Mouse (Mus musculus) midbrain, embryonic 16.5 days (tissue): ENCODE measurements at regions not wholly inside any gene's neighbourhood (a gene's known extent, or its start where the extent isn't known, plus 50 kb on each side); places are given as distances from the start of the nearest gene placed in this dataset.

Source experiments
- ATAC-seq: fragments of 200-750 bp; cut with Nextera tagmentation; 2 replicates; pipeline ENCODE4 v1.8.0; 2017; ENCODE audit warnings: moderate TSS enrichment
- H3K27ac ChIP-seq: fragments of 300-500 bp; sonication (generic); 2 replicates; pipeline ENCODE4 v1.5.1; 2014; ENCODE audit warnings: mild to moderate bottlenecking, low read length, mixed read lengths
- H3K27me3 ChIP-seq: fragments of 300-500 bp; sonication (generic); 2 replicates; pipeline ENCODE4 v1.6.1; 2014; ENCODE audit warnings: low read depth, low read length, mixed read lengths; ENCODE audit not compliant: control insufficient read depth, insufficient read depth
- H3K36me3 ChIP-seq: fragments of 300-500 bp; sonication (generic); 2 replicates; pipeline ENCODE4 v1.6.1; 2014; ENCODE audit warnings: mild to moderate bottlenecking, low read length, moderate library complexity, mixed read lengths; ENCODE audit not compliant: control insufficient read depth, insufficient read depth
- H3K4me1 ChIP-seq: fragments of 300-500 bp; sonication (generic); 2 replicates; pipeline ENCODE4 v1.6.1; 2014; ENCODE audit warnings: mild to moderate bottlenecking, low read length, mixed read lengths; ENCODE audit not compliant: control insufficient read depth, insufficient read depth
- H3K4me2 ChIP-seq: fragments of 300-500 bp; sonication (generic); 2 replicates; pipeline ENCODE4 v1.6.1; 2014; ENCODE audit warnings: mild to moderate bottlenecking, low read length, mixed read lengths
- H3K4me3 ChIP-seq: fragments of 300-500 bp; sonication (generic); 2 replicates; pipeline ENCODE4 v1.5.1; 2014; ENCODE audit warnings: low read depth, mild to moderate bottlenecking, low read length, moderate library complexity, mixed read lengths
- H3K9ac ChIP-seq: fragments of 300-500 bp; sonication (generic); 2 replicates; pipeline ENCODE4 v1.6.1; 2014; ENCODE audit warnings: low read depth, low read length, mixed read lengths
- H3K9me3 ChIP-seq: fragments of 300-500 bp; sonication (generic); replicated peaks from 2 replicates; pipeline ENCODE4 v1.6.1; 2014; ENCODE audit warnings: mild to moderate bottlenecking, low read length, mixed read lengths; ENCODE audit not compliant: control insufficient read depth, poor library complexity, severe bottlenecking
- WGBS: fragments of 180-500 bp; shearing (Covaris S2); extraction: QIAGEN DNeasy Blood & Tissue Kit; methylation state at CpG from one replicate; pipeline ENCODE4 v1.1.7; 2014; 5-methylcytosine and 5-hydroxymethylcytosine counted together

GRCm38 (mm10) chr2:128235127-128235526 is 109.3 kb downstream of the Bcl2l11 start:
- Histone ChIP-seq H3K36me3 (no peaks in the 10 kb centered on the region), H3K4me1 (peaks cover 3% of the 10 kb centered on the region; the same call in 1 of the 2 replicates), H3K9me3 (no peaks in the 10 kb centered on the region), H3K4me2 (no peak overlapping the region), H3K4me3 (no peak overlapping the region), H3K27ac (no peak overlapping the region), H3K27me3 (no peaks in the 10 kb centered on the region), H3K9ac (no peak overlapping the region)
- WGBS, result 56% methylated on average over 8 of the region's 8 CpGs
- no peak for ATAC-seq

DNA sequence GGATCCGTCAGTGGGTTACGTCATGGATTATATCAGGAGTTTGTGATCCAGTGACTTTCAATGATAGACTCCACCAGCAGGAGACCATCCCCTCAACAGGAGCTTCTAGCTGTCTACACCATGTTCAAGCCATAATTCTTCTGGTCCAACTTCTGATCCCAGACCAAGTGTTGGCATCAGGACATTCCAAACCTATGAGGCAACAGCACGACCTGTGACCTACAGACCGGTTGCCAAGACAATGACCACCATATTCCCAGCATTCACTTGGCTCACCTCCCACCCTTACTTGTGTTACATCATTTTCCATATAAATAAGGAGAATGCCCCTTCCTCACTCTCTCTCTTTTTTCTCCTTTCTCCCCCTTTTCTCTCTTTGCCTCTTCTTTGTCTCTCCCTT is 113.6 kb downstream of the Bcl2l11 start:
- no peak for ATAC-seq
- WGBS, result 96% methylated on average over 4 of the region's 4 CpGs
- no peaks in the 10 kb centered on the region for H3K36me3 ChIP-seq

DNA sequence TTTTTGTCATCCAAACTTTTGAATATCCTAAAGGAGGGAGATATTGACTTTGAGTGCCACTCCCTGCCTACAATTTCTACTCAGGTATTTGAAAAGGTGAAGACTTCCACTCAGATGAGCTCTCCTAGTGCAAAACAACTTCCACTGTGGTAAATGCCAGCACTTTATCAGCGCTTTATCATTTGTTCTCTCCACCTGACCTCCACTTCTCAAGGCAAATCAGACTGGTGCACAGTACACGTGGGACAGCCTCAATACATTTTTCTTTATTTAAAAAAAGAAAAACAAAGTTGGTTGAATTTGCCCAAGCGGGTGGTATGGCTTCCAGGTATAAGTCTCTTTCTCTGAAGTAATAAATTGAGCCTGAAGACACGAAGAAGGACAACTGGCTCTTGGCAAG is 114.2 kb downstream of the Bcl2l11 start:
- ATAC-seq, result no peak
- no peaks in the 10 kb centered on the region for H3K36me3 ChIP-seq
- H3K4me2 ChIP-seq, result no peak overlapping the region

More for the DNA sequence above, 113.6 kb downstream of the Bcl2l11 start:
- H3K4me3 ChIP-seq, result no peak overlapping the region
- no peak overlapping the region for H3K4me2 ChIP-seq
- H3K9ac ChIP-seq, result no peak overlapping the region
- H3K27me3 ChIP-seq, result no peaks in the 10 kb centered on the region
- H3K4me1 ChIP-seq, result peaks cover 5% of the 10 kb centered on the region; the same call in 1 of the 2 replicates
- no peaks in the 10 kb centered on the region for H3K9me3 ChIP-seq
- H3K27ac ChIP-seq, result no peak overlapping the region

GRCm38 (mm10) chr2:128240536-128241279 is 114.9 kb downstream of the Bcl2l11 start:
- H3K9me3 ChIP-seq, result no peaks in the 10 kb centered on the region

More for the DNA sequence above, 114.2 kb downstream of the Bcl2l11 start:
- WGBS, result 69% methylated on average over 4 of the region's 4 CpGs
- no peak overlapping the region for H3K27ac ChIP-seq
- peaks cover 5% of the 10 kb centered on the region; the same call in 1 of the 2 replicates for H3K4me1 ChIP-seq
- H3K9ac ChIP-seq, result no peak overlapping the region
- H3K27me3 ChIP-seq, result no peaks in the 10 kb centered on the region
- no peak overlapping the region for H3K4me3 ChIP-seq
- H3K9me3 ChIP-seq, result no peaks in the 10 kb centered on the region

GRCm38 (mm10) chr2:128241280-128241665 is 115.4 kb downstream of the Bcl2l11 start:
- H3K27me3 ChIP-seq, result no peaks in the 10 kb centered on the region
- H3K27ac ChIP-seq, result no peak overlapping the region
- WGBS, result 2% methylated on average over 3 of the region's 3 CpGs
- no peak for ATAC-seq
- no peak overlapping the region for H3K4me3 ChIP-seq
- H3K9me3 ChIP-seq, result no peaks in the 10 kb centered on the region
- no peak overlapping the region for H3K9ac ChIP-seq
- H3K4me2 ChIP-seq, result no peak overlapping the region
- H3K4me1 ChIP-seq, result peaks cover 2% of the 10 kb centered on the region; the same call in 1 of the 2 replicates
- no peaks in the 10 kb centered on the region for H3K36me3 ChIP-seq

More at GRCm38 (mm10) chr2:128240536-128241279, 114.9 kb downstream of the Bcl2l11 start:
- Histone ChIP-seq H3K9ac (no peak overlapping the region), H3K36me3 (no peaks in the 10 kb centered on the region), H3K27me3 (no peaks in the 10 kb centered on the region), H3K27ac (no peak overlapping the region), H3K4me2 (no peak overlapping the region), H3K4me1 (peaks cover 2% of the 10 kb centered on the region; the same call in 1 of the 2 replicates), H3K4me3 (no peak overlapping the region)
- 33% methylated on average over 9 of the region's 9 CpGs for WGBS
- no peak for ATAC-seq

DNA sequence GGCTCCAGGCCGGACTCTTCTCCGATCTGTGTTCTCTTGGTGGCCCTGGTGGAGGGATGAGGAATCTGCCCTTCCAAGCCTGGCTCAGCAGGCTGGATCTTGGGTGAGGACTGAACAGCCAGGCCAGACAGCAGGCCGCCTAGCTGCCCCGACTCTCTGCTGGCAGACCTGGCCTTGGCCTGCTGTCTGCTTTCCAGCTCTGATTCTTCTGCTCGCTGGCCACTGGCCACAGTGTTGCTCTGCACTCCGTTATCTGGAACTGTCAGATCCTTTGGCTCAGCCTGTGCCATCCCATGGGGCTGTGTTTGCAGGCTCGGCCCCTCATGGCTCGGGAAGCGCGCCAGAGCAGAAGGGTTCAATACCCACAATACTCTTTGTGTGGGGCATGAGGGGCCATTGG is 119.7 kb downstream of the Bcl2l11 start:
- H3K4me2 ChIP-seq, result no peak overlapping the region
- peaks cover 2% of the 10 kb centered on the region; the same call in 1 of the 2 replicates for H3K4me1 ChIP-seq
- no peak overlapping the region for H3K9ac ChIP-seq
- H3K9me3 ChIP-seq, result peaks cover 5% of the 10 kb centered on the region; the same call in 1 of the 2 replicates
- 66% methylated on average over 10 of the region's 10 CpGs for WGBS
- H3K27ac ChIP-seq, result no peak overlapping the region
- H3K27me3 ChIP-seq, result no peaks in the 10 kb centered on the region; the same call in 1 of the 2 replicates
- ATAC-seq, result peak; percentile 90
- no peaks in the 10 kb centered on the region for H3K36me3 ChIP-seq
- no peak overlapping the region for H3K4me3 ChIP-seq

DNA sequence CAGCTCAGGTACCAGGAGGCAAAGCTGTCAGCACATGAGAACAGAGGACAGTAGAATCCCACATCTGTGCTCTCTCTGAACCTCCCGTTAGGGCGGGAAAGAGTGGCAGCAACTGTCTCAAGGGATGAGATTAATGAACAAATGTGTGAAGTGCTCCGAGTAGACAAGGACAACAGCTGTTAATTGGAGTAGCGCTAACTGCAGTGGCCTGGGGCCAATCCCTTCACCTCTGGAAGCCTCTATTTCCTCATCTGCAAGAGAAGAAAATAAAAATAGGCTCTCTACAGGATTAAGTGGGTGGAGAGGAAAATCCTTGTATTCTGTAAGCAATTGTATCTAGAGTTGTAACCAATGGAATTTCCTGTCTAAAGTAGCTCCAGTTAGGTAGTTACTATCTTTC is 122.1 kb downstream of the Bcl2l11 start:
- 43% methylated on average over 4 of the region's 4 CpGs for WGBS
- ATAC-seq, result no peak
- no peak overlapping the region for H3K27ac ChIP-seq
- no peak overlapping the region for H3K4me2 ChIP-seq
- no peaks in the 10 kb centered on the region for H3K36me3 ChIP-seq
- H3K9ac ChIP-seq, result no peak overlapping the region
- no peaks in the 10 kb centered on the region; the same call in 1 of the 2 replicates for H3K27me3 ChIP-seq
- no peaks in the 10 kb centered on the region for H3K4me1 ChIP-seq
- peaks cover 5% of the 10 kb centered on the region; the same call in 1 of the 2 replicates for H3K9me3 ChIP-seq
- no peak overlapping the region for H3K4me3 ChIP-seq

GRCm38 (mm10) chr2:128249188-128249587 is 123.3 kb downstream of the Bcl2l11 start:
- no peak for ATAC-seq
- 98% methylated on average over 4 of the region's 4 CpGs for WGBS
- Histone ChIP-seq H3K4me2 (no peak overlapping the region), H3K36me3 (no peaks in the 10 kb centered on the region), H3K9me3 (peaks cover 5% of the 10 kb centered on the region; the same call in 1 of the 2 replicates), H3K4me1 (no peaks in the 10 kb centered on the region), H3K27me3 (no peaks in the 10 kb centered on the region; the same call in 1 of the 2 replicates), H3K9ac (no peak overlapping the region), H3K27ac (no peak overlapping the region), H3K4me3 (no peak overlapping the region)

DNA sequence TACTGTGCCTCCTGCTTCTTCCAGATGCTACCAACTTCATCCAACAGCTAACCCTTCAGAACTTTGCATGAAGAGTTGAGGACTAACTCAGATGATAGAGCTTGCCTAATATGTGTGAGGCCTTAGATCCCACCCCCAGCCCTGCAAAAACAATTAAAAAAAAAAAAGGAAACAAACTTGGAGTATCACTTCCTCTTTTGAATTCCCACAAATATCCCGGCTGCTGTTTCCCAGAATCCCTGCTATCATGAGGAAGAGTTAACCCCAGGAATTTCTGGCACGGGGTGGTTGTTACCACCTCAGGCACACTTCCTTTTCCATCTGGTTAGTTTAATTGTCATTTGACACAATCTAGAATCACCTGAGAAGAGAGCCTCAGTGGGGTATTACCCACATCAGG is 123.8 kb downstream of the Bcl2l11 start:
- Histone ChIP-seq H3K27me3 (no peaks in the 10 kb centered on the region; the same call in 1 of the 2 replicates), H3K4me2 (no peak overlapping the region), H3K4me3 (no peak overlapping the region), H3K27ac (no peak overlapping the region), H3K36me3 (no peaks in the 10 kb centered on the region), H3K4me1 (no peaks in the 10 kb centered on the region), H3K9ac (no peak overlapping the region), H3K9me3 (peaks cover 5% of the 10 kb centered on the region; the same call in 1 of the 2 replicates)
- WGBS, result 91% methylated on average over 2 of the region's 2 CpGs
- ATAC-seq, result no peak
